15 mouse cellular contexts compared by ENCODE assay signal in genomic region chr9:107282951-107283350, GRCm38 (mm10). TPM values are rescaled to one million over a fixed set of nuclear protein-coding genes. Genes with fewer than 3 reads are reported as not detected.
"Had no signal": no experiment of that assay in that cellular context is flagged by ENCODE, and none has a peak within 500 bp of the region (broad histone marks: within the 10 kb centered on the region; RNA-seq: fewer than 3 reads in every experiment).

No protein-coding gene starts in this region.

- H3K4me2 ChIP-seq: lung, embryonic 15.5 days; midbrain, embryonic 13.5 days; neural tube, embryonic 15.5 days had no signal

- H3K9ac ChIP-seq: lung, embryonic 15.5 days; midbrain, embryonic 13.5 days; neural tube, embryonic 15.5 days had no signal

- ATAC-seq: midbrain, embryonic 13.5 days had no signal

- H3K27ac ChIP-seq: layer of hippocampus, adult 2 months; left cerebral cortex, adult 2 months; limb, embryonic 10.5 days; lung, embryonic 15.5 days; macrophage; midbrain, embryonic 13.5 days; neural tube, embryonic 15.5 days; stomach, postnatal 0 days had no signal

- H3K36me3 ChIP-seq: limb, embryonic 10.5 days; lung, embryonic 15.5 days; midbrain, embryonic 13.5 days; neural tube, embryonic 15.5 days had no signal

- H3K4me3 ChIP-seq: layer of hippocampus, adult 2 months; left cerebral cortex, adult 2 months; limb, embryonic 10.5 days; lung, embryonic 15.5 days; midbrain, embryonic 13.5 days; myocyte; neural tube, embryonic 15.5 days had no signal

- DNase-seq: kidney, adult 18-20 months; kidney, postnatal 10 days; kidney, postnatal 4 days; lung, postnatal 14 days; right cerebral cortex, adult 18-20 months; thymus, postnatal 4 days had no signal

- H3K9me3 ChIP-seq: limb, embryonic 10.5 days; lung, embryonic 15.5 days; midbrain, embryonic 13.5 days; neural tube, embryonic 15.5 days had no signal

- H3K27me3 ChIP-seq: lung, embryonic 15.5 days; neural tube, embryonic 15.5 days had no signal

RNA-seq across cellular contexts. Expression of gene 6430571L13Rik, which starts 57.5 kb away (rescaled TPM):
- polyA plus RNA-seq: macrophage had no signal
